Mouse (Mus musculus): ENCODE data around the gene Aff3.

Aff3 gene

GRCm38 (mm10) chr1:38664777-38665176 lies at the start of gene Aff3:
Gene Aff3, minus strand, starts transcription at chr1:38664955.
- no peak for DNase-seq

GRCm38 (mm10) chr1:38700646-38701045 lies 35.9 kb upstream of the Aff3 start:
- no peak for DNase-seq

GRCm38 (mm10) chr1:38699244-38699643 lies 34.5 kb upstream of the Aff3 start:
- DNase-seq: no peak

DNA sequence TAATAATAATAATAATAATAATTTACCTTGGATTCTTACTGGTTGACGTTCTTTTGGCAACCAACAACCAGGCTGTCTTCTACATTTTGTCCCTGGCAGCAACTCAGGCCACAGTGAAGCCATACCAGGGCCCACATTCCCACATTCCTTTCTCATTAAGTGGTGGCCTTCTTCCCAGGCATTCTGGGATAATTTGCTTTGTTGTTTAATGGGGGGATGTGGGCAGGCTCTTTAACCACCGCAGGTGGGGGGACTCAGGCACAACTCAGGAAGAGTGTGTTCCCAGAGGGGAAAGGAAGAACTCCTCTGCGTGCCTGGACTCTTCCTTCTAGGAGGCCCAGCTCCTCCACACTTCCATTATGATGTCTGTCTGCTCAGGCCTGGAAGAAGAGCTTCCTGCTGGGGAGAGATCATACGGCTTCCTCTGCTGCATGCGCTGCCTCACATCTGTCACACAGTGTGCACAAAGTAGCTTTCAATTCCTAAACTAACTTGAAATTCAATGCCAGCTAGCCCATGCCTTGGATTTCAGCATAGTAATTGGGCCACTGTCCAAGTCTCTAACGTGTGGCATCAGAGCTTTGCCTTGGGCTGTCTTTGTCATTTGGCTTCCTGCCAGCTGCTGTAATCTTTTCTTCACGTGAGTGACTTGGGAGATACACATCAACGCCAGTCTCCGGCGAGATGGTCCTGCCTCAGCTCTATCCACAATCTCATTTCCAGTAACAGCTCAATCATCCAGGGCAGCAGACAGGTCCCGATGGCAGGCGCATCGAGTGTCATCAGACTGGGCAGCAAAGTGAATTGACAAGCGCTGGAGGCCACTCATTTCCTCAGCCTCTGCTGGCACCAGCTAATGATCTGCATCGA lies 31.3 kb upstream of the Aff3 start:
- peak; percentile 15 to 32 for DNase-seq

DNA sequence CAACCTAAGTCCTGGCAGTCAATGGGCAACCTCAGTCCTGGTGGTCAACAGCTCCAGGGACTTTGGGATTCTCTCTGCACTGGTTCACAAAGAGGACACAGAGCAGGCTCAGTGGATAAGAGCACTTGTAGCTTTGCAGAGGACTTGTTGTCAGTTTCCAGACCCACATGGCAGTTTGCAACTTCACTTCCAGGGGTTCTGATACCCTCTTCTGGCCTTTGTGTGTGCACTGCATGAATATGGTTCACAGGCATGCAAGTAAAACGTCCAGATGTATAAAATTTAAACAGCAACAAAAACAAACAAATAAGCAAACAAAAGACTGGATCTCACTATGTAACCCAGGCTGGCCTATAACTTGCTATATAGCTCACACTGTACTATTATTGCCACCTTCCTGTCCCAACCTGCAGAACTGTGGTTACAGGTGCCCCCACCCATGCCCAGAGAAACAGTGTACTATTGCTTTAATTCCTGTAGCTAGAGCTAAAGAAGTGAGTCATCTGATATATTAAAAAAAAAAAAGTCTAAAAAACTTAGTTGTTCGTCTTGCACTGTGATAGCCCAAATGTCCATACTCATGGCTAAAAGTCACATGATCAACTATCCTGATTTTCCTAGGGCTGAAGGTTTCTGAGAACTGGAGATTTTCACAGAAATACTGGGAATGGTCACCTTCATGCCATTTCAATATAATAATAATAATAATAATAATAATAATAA lies 30.5 kb upstream of the Aff3 start:
- DNase-seq: no peak

DNA sequence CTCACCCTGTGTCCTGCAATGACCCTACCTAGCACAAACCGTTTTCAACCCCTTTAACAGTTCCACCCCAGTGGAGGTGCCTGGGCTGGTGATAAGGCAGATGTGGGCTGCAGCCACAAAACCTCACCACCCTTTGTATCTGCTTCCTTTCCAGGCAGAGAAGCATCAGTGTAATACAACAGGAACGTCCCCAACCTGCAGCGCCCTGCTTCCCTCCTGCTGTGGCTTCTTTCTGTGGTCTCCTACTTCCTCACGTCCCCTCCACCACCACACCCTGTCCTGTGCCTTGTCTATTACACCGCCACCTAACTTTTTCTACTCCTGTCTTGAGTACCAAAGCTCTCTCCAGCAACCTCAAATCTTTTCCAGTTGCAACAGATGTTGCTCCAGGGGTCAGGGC lies 29.4 kb upstream of the Aff3 start:
- no peak for DNase-seq

- DNase-seq: peak; percentile 29 to 55
Observed at GRCm38 (mm10) chr1:38690471-38690870, 25.7 kb upstream of the Aff3 start.

DNA sequence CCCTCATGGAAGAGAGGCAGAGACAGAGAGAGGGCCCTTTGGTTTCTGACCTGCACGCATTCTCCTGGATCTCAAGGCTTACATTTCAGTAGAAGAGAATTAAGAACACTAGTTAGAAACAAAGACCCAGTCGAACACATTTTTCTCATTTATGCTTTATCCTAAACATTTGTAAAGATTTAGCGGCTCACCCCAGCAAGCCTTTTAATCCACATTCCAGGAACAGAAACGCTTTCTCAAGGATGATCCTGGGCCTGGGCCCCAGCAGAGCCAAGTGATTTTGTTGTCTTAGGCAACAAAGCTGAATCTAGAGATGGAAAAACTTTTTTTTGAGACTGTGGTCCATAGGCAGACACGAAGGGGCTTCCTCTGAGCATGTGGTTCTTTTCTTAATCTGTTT lies 23.5 kb upstream of the Aff3 start:
- no peak for DNase-seq

- DNase-seq: no peak
Observed at GRCm38 (mm10) chr1:38685706-38686105, 21.0 kb upstream of the Aff3 start.

DNA sequence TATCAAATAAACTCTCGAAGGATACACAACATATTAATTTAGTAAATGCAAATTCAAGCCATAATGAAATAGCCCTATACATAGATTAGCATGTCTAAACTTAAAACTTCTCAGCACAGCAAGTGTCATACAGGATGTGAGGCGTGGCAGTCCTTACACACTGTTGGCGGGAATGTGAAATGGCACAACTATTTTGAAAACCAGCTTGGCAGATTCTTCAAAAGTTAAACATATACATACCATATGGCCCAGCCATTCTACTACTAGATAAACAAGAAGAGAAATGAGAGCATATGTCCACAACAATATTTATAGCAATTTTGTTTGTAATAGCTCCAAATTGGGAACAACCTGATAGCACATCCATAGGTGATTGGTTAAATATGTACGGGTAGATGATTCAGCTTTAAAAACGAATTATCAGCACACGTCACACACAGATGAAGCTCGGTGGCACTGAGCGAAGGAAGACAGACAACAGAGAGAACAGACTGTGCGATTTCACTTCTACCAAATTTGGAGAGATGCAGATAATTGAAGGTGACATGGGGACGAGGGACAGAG lies 18.5 kb upstream of the Aff3 start:
- no peak for DNase-seq

GRCm38 (mm10) chr1:38679890-38680289 lies 15.1 kb upstream of the Aff3 start:
- DNase-seq: no peak

DNA sequence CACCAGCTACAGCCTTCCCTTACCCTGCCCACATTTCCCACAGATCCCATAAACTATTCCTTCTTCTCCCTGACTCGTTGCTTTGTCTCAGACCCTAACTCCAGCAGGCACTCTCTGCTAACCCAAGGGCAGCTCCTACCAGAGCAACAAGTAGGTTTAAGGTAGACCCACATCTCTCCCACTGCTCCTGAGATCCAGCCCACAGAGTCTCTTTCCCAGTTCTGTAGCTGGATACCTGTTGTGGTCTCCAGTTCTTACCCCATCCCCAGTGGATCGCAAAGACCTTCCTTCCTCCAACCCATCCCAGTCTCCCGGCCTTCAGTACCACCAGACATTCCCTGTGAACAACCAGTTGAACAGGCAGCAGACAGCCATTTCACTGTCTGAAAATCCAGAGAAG lies 7.0 kb upstream of the Aff3 start:
- DNase-seq: no peak

DNA sequence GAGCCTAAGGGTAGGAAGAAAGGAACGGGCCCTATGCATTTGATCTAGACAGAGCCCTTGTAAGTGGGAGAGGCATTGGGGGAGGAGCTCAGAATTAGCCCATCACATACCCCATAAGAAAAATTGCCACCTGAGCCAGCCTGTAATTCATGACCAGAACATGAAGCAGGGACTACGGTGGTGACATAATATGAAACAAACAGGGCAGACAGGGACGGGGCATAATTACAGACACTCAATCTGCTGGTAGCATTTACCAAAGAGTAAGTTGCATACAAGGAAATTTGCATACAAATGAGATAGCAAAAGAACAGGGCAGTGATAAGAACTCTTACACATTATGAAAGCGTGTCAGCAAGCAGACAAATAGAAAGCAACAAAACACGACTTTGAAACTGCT lies 6.3 kb upstream of the Aff3 start:
- DNase-seq: no peak

DNA sequence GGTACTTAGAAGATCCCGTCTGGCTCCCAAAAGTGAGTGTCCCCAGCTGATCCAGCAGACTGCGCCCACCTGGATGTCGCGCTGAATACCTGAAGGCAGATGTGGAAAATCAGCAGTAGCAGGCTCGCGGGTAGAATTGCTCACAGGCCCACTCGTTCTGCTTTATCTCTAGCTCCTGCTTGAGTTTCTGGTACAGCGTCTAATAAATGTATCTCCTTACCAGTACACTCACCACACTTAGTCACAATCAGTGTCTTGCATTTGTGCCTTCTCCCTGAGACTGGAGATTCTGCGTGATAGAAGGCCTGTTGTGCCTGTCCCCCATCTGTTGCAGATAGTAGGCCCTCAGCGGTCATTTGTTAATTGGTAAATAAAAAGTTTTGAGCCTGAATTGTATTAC lies 3.6 kb upstream of the Aff3 start:
- no peak for DNase-seq

DNA sequence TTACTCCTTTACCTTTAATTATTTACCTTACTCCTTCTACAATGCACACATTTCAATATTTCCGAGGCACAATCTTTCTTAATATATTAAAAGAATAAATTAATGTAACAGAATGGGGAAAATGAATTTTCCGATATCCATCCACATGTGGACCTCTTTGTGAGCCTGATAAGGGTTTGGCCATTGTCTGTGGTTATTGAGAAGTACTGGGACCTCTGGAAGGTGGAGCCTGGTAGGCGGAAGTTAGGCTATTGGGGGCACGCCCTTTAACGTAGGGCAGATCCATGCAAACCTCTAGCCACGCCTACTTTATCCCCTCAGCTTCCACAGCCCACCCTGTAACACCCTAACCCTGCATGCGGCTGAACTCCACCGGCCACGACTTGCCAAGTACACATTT lies 3.1 kb upstream of the Aff3 start:
- DNase-seq: no peak

GRCm38 (mm10) chr1:38666766-38667118 lies 2.0 kb upstream of the Aff3 start:
- no peak for DNase-seq

GRCm38 (mm10) chr1:38666111-38666765 lies 1.5 kb upstream of the Aff3 start:
- peak in 1 of 2 experiments; percentile 11 for DNase-seq

DNA sequence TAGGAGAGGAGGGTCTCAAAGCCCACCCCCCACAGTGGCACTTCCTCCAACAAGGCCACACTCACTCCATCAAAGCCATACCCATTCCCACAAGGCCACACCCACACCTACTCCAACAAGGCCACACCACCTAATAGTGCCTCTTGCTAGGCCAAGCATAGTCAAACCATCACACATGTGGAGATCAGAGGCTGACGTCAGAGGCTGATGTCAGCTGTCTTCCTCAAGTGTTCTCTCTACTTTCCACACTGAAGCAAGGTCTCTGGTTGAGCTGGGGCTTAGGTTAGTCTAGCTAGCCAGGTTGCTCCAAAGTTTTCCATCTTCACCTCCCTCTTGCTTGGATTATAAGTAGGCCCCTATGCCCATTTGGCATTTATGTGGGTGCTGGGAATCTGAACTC lies 856 bp upstream of the Aff3 start:
- DNase-seq: no peak

- DNase-seq: no peak
Observed at GRCm38 (mm10) chr1:38664261-38664660, 494 bp downstream of the Aff3 start.

- DNase-seq: no peak
Observed at GRCm38 (mm10) chr1:38662616-38663193, 2.0 kb downstream of the Aff3 start.

- DNase-seq: no peak
Observed at GRCm38 (mm10) chr1:38658933-38659553, 5.7 kb downstream of the Aff3 start.

DNA sequence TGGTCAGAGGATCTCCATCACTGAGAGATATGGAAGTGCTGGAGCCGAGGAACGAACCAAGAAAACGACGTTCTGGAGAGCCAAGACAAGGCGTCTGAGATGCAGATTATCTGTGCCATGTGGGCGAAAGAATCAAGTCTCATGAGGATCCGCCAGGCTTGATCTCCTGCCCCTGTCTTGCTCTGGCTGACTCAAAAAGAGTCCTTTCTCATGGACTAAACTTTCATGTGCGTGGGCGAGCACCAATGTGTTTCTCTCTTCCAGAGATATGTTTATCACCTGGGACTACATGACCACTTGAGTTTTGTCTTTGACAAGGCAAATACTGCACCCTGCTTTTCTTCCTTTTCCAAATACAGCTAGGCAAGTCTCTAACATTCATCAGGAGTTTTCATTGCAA lies 6.4 kb downstream of the Aff3 start:
- DNase-seq: no peak

DNA sequence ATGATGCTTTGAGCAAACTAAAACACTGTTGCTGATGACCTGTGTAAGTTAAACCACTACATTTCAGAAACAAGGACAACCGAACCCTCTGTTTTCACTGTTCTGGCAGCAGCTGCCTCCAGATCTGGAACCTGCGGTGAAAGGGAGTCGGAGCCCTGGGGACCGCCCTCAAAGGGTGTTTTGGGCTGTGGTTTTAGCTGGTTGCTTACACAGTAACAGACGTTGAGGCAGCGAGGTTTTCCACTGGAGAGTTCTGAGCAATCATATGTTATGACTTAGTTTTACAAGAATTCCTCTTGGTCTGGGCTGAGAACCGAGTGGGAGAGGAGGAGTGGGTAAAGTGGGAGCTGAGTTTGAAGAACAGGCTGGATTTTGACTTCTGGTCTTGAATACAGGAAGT lies 7.1 kb downstream of the Aff3 start:
- no peak for DNase-seq
